Mouse (Mus musculus): ENCODE data around the gene Ahcy.

GRCm38 (mm10) chr2:155052681-155053080 is 21.6 kb downstream of the Ahcy start:
- TF ChIP-seq CTCF (conservative IDR thresholded peaks at IDR 0.05; ENCODE audit: low read length) (no peak), POU5F1 (IDR thresholded peaks at IDR 0.05; ENCODE audit: borderline replicate concordance, low read length) (no peak), NANOG (IDR thresholded peaks at IDR 0.05; ENCODE audit: borderline replicate concordance, low read length) (no peak)
